Mouse (Mus musculus): ENCODE data around the gene Golga4. TPM values are rescaled to one million over a fixed set of nuclear protein-coding genes. Genes with fewer than 3 reads are reported as not detected.

Gene Golga4
- polyA plus RNA-seq, 1 experiment = 7.2 TPM

GRCm38 (mm10) chr9:118488138-118488895, 17.8 kb upstream of the Golga4 start:
- DNase-seq (ENCODE audit: low read depth in 1 of 2, low spot score in 2 of 2) = peak in 1 of 2 experiments; percentile 33
- TF ChIP-seq CTCF (IDR thresholded peaks at IDR 0.05; ENCODE audit: extremely low read depth, insufficient read depth, insufficient read length, insufficient replicate concordance) = peak; percentile 27; the same call in 1 of the 2 replicates
- TF ChIP-seq POLR2A (IDR thresholded peaks at IDR 0.05; ENCODE audit: low read depth, low read length) = no peak
- Histone ChIP-seq H3K4me3 (ENCODE audit: extremely low read depth, insufficient read depth, insufficient read length) (peak overlapping the region; percentile 29; the same call in 1 of the 2 replicates), H3K27me3 (ENCODE audit: control insufficient read depth, insufficient read depth, low read length) (peaks cover 16% of the 10 kb centered on the region), H3K36me3 (ENCODE audit: control insufficient read depth, insufficient read depth, low read length) (no peaks in the 10 kb centered on the region), H3K4me1 (ENCODE audit: control insufficient read depth, insufficient read depth, insufficient read length) (peaks cover 5% of the 10 kb centered on the region), H3K27ac (ENCODE audit: insufficient read depth, low read length) (no peak overlapping the region)
- WGBS = 2% methylated on average over 28 of the region's 28 CpGs

GRCm38 (mm10) chr9:118488896-118489578, 17.0 kb upstream of the Golga4 start:
- Histone ChIP-seq H3K27ac (ENCODE audit: insufficient read depth, low read length) (no peak overlapping the region), H3K27me3 (ENCODE audit: control insufficient read depth, insufficient read depth, low read length) (peaks cover 16% of the 10 kb centered on the region), H3K36me3 (ENCODE audit: control insufficient read depth, insufficient read depth, low read length) (no peaks in the 10 kb centered on the region), H3K4me3 (ENCODE audit: extremely low read depth, insufficient read depth, insufficient read length) (peak overlapping the region; percentile 46; the same call in 1 of the 2 replicates), H3K4me1 (ENCODE audit: control insufficient read depth, insufficient read depth, insufficient read length) (peaks cover 5% of the 10 kb centered on the region)
- 5% methylated on average over 20 of the region's 20 CpGs for WGBS
- TF ChIP-seq CTCF (IDR thresholded peaks at IDR 0.05; ENCODE audit: extremely low read depth, insufficient read depth, insufficient read length, insufficient replicate concordance) (no peak), POLR2A (IDR thresholded peaks at IDR 0.05; ENCODE audit: low read depth, low read length) (no peak)
- no peak for DNase-seq (ENCODE audit: low read depth in 1 of 2, low spot score in 2 of 2)

- H3K36me3 ChIP-seq (ENCODE audit: control insufficient read depth, insufficient read depth, low read length) = no peaks in the 10 kb centered on the region
- no peak overlapping the region for H3K27ac ChIP-seq (ENCODE audit: insufficient read depth, low read length)
- peaks cover 14% of the 10 kb centered on the region for H3K27me3 ChIP-seq (ENCODE audit: control insufficient read depth, insufficient read depth, low read length)
- H3K4me3 ChIP-seq (ENCODE audit: extremely low read depth, insufficient read depth, insufficient read length) = peak overlapping the region; percentile 39; the same call in 1 of the 2 replicates
- DNase-seq (ENCODE audit: low read depth in 1 of 2, low spot score in 2 of 2) = peak in 1 of 2 experiments; percentile 62
- no peak for TF ChIP-seq POLR2A (IDR thresholded peaks at IDR 0.05; ENCODE audit: low read depth, low read length)
- peak; percentile 90 for TF ChIP-seq CTCF (IDR thresholded peaks at IDR 0.05; ENCODE audit: extremely low read depth, insufficient read depth, insufficient read length, insufficient replicate concordance)
- peaks cover 5% of the 10 kb centered on the region for H3K4me1 ChIP-seq (ENCODE audit: control insufficient read depth, insufficient read depth, insufficient read length)
- WGBS = 1% methylated on average over 16 of the region's 16 CpGs
These were observed 16.5 kb upstream of the Golga4 start for GRCm38 (mm10) chr9:118489579-118490019.

- H3K36me3 ChIP-seq (ENCODE audit: control insufficient read depth, insufficient read depth, low read length) = no peaks in the 10 kb centered on the region
- TF ChIP-seq CTCF (IDR thresholded peaks at IDR 0.05; ENCODE audit: extremely low read depth, insufficient read depth, insufficient read length, insufficient replicate concordance) (no peak), POLR2A (IDR thresholded peaks at IDR 0.05; ENCODE audit: low read depth, low read length) (no peak)
These were observed 14.9 kb upstream of the Golga4 start for GRCm38 (mm10) chr9:118491195-118491594.

GRCm38 (mm10) chr9:118492932-118493698, 13.0 kb upstream of the Golga4 start:
- no peak for DNase-seq (ENCODE audit: low read depth in 1 of 2, low spot score in 2 of 2)
- 87% methylated on average over 8 of the region's 8 CpGs for WGBS
- H3K27ac ChIP-seq (ENCODE audit: insufficient read depth, low read length) = no peak overlapping the region

More at GRCm38 (mm10) chr9:118491195-118491594, 14.9 kb upstream of the Golga4 start:
- peaks cover 5% of the 10 kb centered on the region for H3K4me1 ChIP-seq (ENCODE audit: control insufficient read depth, insufficient read depth, insufficient read length)
- peaks cover 13% of the 10 kb centered on the region for H3K27me3 ChIP-seq (ENCODE audit: control insufficient read depth, insufficient read depth, low read length)
- 72% methylated on average over 4 of the region's 4 CpGs for WGBS
- no peak for DNase-seq (ENCODE audit: low read depth in 1 of 2, low spot score in 2 of 2)
- H3K4me3 ChIP-seq (ENCODE audit: extremely low read depth, insufficient read depth, insufficient read length) = no peak overlapping the region
- no peak overlapping the region for H3K27ac ChIP-seq (ENCODE audit: insufficient read depth, low read length)

GRCm38 (mm10) chr9:118494106-118494505, 12.0 kb upstream of the Golga4 start:
- 96% methylated on average over 5 of the region's 5 CpGs for WGBS
- TF ChIP-seq POLR2A (IDR thresholded peaks at IDR 0.05; ENCODE audit: low read depth, low read length) (no peak), CTCF (IDR thresholded peaks at IDR 0.05; ENCODE audit: extremely low read depth, insufficient read depth, insufficient read length, insufficient replicate concordance) (no peak)
- peaks cover 2% of the 10 kb centered on the region; the same call in 1 of the 2 replicates for H3K4me1 ChIP-seq (ENCODE audit: control insufficient read depth, insufficient read depth, insufficient read length)
- no peak overlapping the region for H3K27ac ChIP-seq (ENCODE audit: insufficient read depth, low read length)
- no peak overlapping the region for H3K4me3 ChIP-seq (ENCODE audit: extremely low read depth, insufficient read depth, insufficient read length)
- H3K36me3 ChIP-seq (ENCODE audit: control insufficient read depth, insufficient read depth, low read length) = no peaks in the 10 kb centered on the region
- DNase-seq (ENCODE audit: low read depth in 1 of 2, low spot score in 2 of 2) = no peak
- H3K27me3 ChIP-seq (ENCODE audit: control insufficient read depth, insufficient read depth, low read length) = peaks cover 2% of the 10 kb centered on the region

More at GRCm38 (mm10) chr9:118492932-118493698, 13.0 kb upstream of the Golga4 start:
- H3K27me3 ChIP-seq (ENCODE audit: control insufficient read depth, insufficient read depth, low read length) = peaks cover 2% of the 10 kb centered on the region
- no peak overlapping the region for H3K4me3 ChIP-seq (ENCODE audit: extremely low read depth, insufficient read depth, insufficient read length)
- no peaks in the 10 kb centered on the region for H3K36me3 ChIP-seq (ENCODE audit: control insufficient read depth, insufficient read depth, low read length)
- peaks cover 5% of the 10 kb centered on the region for H3K4me1 ChIP-seq (ENCODE audit: control insufficient read depth, insufficient read depth, insufficient read length)
- TF ChIP-seq CTCF (IDR thresholded peaks at IDR 0.05; ENCODE audit: extremely low read depth, insufficient read depth, insufficient read length, insufficient replicate concordance) = no peak
- TF ChIP-seq POLR2A (IDR thresholded peaks at IDR 0.05; ENCODE audit: low read depth, low read length) = no peak

All from spleen, adult 2 months (tissue).